Mouse (Mus musculus): ENCODE data around the gene Epb41. TPM values are rescaled to one million over a fixed set of nuclear protein-coding genes. Genes with fewer than 3 reads are reported as not detected.

Epb41 gene
- 3.9 TPM in 2 replicates for polyA plus RNA-seq (2021; fragmentation: Nextera tagmentation)
- long read RNA-seq, experiment 1, partial matches to known transcripts, result 2 of 4 reads
- long read RNA-seq, experiment 1, other reads (novel, unspliced or antisense), result 2 of 4 reads
- long read RNA-seq, experiment 2, full-length matches to known transcripts, result 5 of 46 reads
- long read RNA-seq, experiment 2, partial matches to known transcripts, result 13 of 46 reads
- long read RNA-seq, experiment 2, other reads (novel, unspliced or antisense), result 28 of 46 reads

DNA sequence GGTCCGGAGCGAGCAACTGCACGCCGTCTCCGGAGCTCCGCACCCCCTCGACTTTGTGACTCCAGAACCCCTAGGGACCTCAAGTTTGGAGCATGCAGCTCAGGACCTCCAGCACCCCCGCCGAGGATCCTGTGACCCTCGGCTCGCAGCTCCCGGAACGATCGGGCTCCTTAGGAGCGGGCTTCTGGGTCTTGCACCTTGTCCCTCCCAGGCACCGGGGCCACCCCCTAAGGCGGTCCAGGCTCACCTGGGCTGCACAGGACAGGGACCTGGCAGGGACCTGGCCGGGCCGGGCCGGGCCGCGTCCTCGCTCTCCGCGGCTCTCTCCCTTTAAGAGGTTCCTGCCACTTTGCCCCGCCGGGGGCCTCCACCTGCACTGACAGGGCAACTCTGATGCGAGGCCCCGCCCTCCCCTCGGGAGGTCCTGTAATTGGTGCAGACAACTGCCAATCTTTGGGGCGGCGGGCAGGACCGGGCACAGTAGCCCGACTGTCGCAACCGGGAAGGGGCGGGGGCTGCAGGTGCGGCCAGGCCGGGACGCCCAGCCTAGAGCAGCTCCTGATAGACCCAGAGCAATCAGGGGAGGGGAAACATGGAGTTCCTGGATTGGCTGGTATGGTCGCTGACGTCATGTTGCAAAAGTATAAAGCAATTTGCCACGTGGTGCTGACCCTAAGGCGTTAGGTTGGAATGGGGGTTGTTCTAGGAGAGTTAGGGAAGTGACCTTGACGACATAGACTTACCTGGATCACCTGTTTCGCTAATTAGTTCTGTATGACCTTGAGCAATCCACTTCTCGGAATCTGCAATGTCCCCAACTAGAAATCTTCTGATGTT is at the start of gene Epb41:
Gene Epb41 (minus strand): TSS at position 389 of the 837 bp plus-strand sequence.

DNA sequence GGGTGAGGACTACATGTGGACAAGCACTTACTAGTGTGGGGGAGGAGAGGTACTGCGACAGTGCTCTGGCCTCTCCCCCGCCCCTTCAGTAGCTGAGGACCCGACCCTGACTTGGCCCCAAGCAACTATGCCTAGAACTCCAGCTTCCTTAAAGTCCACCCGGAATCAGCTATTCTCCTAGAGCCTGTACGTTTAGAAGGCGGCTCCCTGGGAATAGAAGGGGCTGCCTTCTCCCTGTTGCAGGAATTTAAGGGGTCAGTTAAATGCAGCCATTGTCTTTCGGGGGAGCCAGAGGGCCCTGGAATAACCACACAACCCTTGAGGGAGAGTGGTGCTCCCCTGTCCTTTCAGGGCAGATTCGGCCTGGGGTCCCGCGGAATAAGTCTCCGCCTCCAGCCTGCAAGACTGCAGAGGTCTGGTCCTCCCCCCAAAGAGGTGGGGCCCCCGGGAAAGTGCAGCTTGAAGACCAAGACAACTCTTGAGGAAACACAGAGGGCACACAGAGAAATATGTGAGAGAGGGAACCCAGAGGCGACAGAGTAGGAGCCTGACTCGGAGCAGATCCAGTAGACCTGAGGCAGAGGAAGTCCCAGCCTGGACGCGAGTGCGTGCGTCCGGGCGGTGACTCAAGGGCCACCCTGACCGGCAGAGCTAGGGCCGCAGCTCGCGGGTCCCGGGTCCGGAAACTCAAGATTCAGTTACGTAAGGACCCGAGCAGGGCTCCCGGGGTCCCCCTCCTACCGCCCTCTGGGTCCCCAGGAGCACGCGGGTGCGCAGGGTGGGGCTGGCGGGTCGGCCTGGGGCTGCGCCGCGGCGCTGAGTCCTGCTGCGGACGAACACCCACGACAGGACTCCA is 816 bp downstream of the Epb41 start, which contains the start of gene Gm10300:
Gene Gm10300 (plus strand): TSS at position 621 of the 856 bp plus-strand sequence.

DNA sequence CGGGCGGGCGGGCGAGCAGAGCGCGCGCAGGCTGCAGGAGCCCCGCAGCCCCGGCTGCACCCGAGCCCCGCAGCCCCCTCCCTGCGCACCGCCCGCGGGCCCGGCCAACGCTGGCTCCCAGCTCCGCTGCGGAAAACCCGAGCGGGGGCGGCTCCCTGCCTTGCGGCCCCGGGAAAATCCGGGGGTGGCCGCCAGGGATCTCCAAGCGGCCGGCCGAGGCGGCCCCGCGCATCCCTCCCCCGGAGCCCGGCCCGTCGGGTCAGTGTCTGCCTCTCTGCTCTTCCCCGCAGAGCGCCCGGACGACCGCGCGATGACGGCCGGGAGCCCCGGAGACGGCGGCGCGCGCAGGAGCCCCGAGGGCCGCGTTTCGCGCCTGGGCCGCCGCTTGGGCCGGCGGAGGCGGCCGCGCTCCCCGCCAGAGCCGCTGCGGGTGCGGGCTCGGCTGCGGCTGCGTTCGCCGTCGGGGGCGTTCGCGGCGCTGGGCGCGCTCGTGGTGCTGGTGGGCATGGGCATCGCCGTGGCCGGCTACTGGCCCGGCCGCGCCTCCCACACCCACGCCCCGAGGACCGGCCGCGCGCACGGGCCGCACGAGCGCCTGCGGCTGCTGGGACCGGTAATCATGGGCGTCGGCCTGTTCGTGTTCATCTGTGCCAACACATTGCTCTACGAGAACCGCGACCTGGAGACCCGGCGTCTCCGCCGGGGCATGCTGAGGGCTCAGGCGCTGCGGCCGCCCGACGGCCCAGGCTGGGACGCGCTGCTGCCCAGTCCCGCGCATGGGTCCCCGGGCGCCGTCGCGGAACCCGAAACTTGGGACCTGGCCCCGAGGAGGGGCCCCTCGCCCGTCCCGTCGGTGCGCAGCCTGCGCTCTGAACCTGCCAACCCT is 153.4 kb downstream of the Epb41 start, which contains the start of gene Tmem200b:
Gene Tmem200b (plus strand): TSS at position 311 of the 886 bp plus-strand sequence.

Small RNAs within 50 kb of the gene (microRNA-seq; reads per million reads assigned to microRNA genes)
- not detected for gene Gm27445

Other genes starting within 250 kb of the Epb41 start
- gene Ptpru, start 237.0 kb downstream of the Epb41 start, polyA plus RNA-seq (2021; fragmentation: Nextera tagmentation), result 12.1 and 12.5 TPM in 2 replicates
- 22.0 and 24.2 TPM in 2 replicates for gene Mecr, start 231.9 kb downstream of the Epb41 start, polyA plus RNA-seq (2021; fragmentation: Nextera tagmentation)
- 49.4 and 54.3 TPM in 2 replicates for gene Srsf4, start 201.7 kb downstream of the Epb41 start, polyA plus RNA-seq (2021; fragmentation: Nextera tagmentation)
- 0.10 and 0.16 TPM in 2 replicates for gene Tmem200b, start 153.6 kb downstream of the Epb41 start, polyA plus RNA-seq (2021; fragmentation: Nextera tagmentation)
- gene Gm10300, start 624 bp downstream of the Epb41 start, polyA plus RNA-seq (2021; fragmentation: Nextera tagmentation), result 0.06 and 0.08 TPM in 2 replicates
- gene Oprd1, start 69.2 kb upstream of the Epb41 start, polyA plus RNA-seq (2021; fragmentation: Nextera tagmentation), result 0.59 and 0.63 TPM in 2 replicates
- 51.0 and 52.0 TPM in 2 replicates for gene Ythdf2, start 137.0 kb upstream of the Epb41 start, polyA plus RNA-seq (2021; fragmentation: Nextera tagmentation)
- gene Gmeb1, start 186.3 kb upstream of the Epb41 start, polyA plus RNA-seq (2021; fragmentation: Nextera tagmentation), result 11.1 and 14.6 TPM in 2 replicates
- 21.8 and 30.4 TPM in 2 replicates for gene Taf12, start 199.1 kb upstream of the Epb41 start, polyA plus RNA-seq (2021; fragmentation: Nextera tagmentation)
- 6.3 and 7.0 TPM in 2 replicates for gene Rab42, start 228.1 kb upstream of the Epb41 start, polyA plus RNA-seq (2021; fragmentation: Nextera tagmentation)